Mouse (Mus musculus): ENCODE data around the gene Npr2. TPM values are rescaled to one million over a fixed set of nuclear protein-coding genes. Genes with fewer than 3 reads are reported as not detected.

Gene Npr2
- polyA plus RNA-seq, 1 experiment from 2014 or later = 9.1 TPM

DNA sequence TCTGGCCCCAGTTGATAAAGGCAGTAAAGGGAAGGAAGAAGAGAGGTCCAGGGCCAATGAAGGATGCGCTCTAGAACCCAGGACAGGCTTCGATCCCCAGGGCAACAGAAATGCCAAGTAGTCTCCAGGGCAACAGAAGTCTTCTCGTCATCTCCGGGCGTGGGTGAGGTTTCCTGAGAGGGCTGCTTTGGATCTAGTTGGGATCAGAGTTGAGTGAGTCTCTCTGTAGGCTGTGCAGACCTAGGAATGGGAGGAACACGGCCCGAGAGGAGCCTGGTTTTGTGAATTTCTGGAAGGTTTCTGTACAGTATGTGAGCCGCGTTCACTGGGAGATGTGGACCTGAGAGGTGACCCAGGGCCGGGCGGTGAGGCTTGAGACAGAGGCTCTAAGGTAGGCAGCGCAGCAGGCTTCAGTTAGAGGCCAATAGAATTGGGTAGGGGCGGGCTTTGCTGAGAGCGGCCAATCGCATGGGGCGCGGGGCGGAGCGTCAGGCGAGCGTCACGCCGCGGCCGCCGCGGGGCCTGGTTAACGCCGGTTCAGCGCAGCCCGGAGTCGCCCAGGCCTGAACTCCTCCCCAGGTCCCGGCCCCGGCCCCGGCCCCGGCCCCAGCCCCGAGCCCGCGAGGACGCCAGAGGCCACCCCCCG, 37.2 kb downstream of the Npr2 start, which contains the start of the genes Tmem8b and Fam221b:
Gene Tmem8b, plus strand, starts transcription at position 190 of the 646 bp plus-strand sequence.
Gene Fam221b, minus strand, starts transcription at position 364 of the 646 bp plus-strand sequence.
- H3K9ac ChIP-seq (replicated peaks; ENCODE audit: low read length) = peak within 1 kb of the TSS; percentile 86
- peak within 1 kb of the TSS; percentile 85 for H3K4me3 ChIP-seq (ENCODE audit: low read length)
- no peaks in the 10 kb centered on the region for H3K9me3 ChIP-seq (ENCODE audit: low read length)
- under 1% methylated on average over 34 of the region's 41 CpGs for WGBS
- peak; percentile 95 for ATAC-seq (ENCODE audit: low FRiP score, low TSS enrichment)
- peaks cover 16% of the 10 kb centered on the region; the same call in 1 of the 2 replicates for H3K4me1 ChIP-seq (ENCODE audit: insufficient read depth, low read length)
- H3K27ac ChIP-seq (ENCODE audit: low read length) = peak within 1 kb of the TSS; percentile 68; the same call in 1 of the 2 replicates
- peaks cover 18% of the 10 kb centered on the region for H3K27me3 ChIP-seq (ENCODE audit: insufficient read depth, low read length)
- H3K4me2 ChIP-seq (replicated peaks; ENCODE audit: low read depth, low read length) = peak within 1 kb of the TSS; percentile 80
- no peaks in the 10 kb centered on the region for H3K36me3 ChIP-seq (ENCODE audit: insufficient read depth, low read length)

DNA sequence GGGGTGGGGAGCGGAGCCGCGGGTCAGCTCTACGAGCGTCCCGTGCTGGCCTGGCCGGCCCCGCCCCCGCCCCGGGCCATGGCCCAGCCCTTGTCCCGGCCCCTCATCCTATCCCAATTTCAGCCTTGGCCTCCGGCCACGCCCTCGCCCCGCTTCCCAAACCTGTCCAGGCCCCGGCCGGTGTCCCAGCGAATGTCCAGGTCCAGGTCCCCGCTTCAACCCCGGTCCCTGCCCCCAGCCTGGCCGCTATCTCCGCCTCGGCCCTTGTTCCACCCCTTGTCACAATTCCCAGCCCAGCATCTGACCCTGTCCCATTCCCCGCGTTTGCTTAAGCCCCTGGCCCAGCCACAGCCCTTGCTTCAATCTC, 37.7 kb downstream of the Npr2 start:
- Histone ChIP-seq H3K27me3 (ENCODE audit: insufficient read depth, low read length) (peaks cover 18% of the 10 kb centered on the region), H3K4me2 (replicated peaks; ENCODE audit: low read depth, low read length) (peak overlapping the region; percentile 80), H3K36me3 (ENCODE audit: insufficient read depth, low read length) (no peaks in the 10 kb centered on the region), H3K9me3 (ENCODE audit: low read length) (no peaks in the 10 kb centered on the region), H3K9ac (replicated peaks; ENCODE audit: low read length) (peak overlapping the region; percentile 86), H3K4me3 (ENCODE audit: low read length) (peak overlapping the region; percentile 85), H3K4me1 (ENCODE audit: insufficient read depth, low read length) (peaks cover 16% of the 10 kb centered on the region; the same call in 1 of the 2 replicates), H3K27ac (ENCODE audit: low read length) (peak overlapping the region; percentile 68; the same call in 1 of the 2 replicates)
- ATAC-seq (ENCODE audit: low FRiP score, low TSS enrichment) = peak; percentile 86
- WGBS = under 1% methylated on average over 22 of the region's 25 CpGs

DNA sequence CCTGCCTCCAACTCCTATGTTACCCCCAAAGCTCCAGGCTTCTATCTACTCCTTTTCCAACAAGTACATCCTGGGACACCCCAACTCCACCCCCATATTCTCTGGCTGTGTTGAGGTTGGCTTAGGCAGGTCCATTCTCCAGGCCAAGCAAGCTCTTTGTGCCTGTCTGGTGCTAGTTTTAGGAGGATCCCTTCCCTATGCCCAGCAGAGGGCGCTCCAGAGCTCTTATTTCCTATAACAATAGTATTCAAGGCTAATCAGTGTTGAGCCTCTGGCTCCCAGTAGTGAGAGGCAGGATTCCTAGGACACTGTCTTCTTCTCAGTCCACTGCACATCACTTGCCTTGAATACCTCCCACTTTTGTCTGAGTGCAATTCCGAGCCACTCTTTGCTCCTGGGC, 40.3 kb downstream of the Npr2 start:
- no peaks in the 10 kb centered on the region for H3K36me3 ChIP-seq (ENCODE audit: insufficient read depth, low read length)
- H3K4me1 ChIP-seq (ENCODE audit: insufficient read depth, low read length) = peaks cover 16% of the 10 kb centered on the region; the same call in 1 of the 2 replicates
- no peaks in the 10 kb centered on the region for H3K9me3 ChIP-seq (ENCODE audit: low read length)
- no peaks in the 10 kb centered on the region for H3K27me3 ChIP-seq (ENCODE audit: insufficient read depth, low read length)
- ATAC-seq (ENCODE audit: low FRiP score, low TSS enrichment) = peak; percentile 20; the same call in 1 of the 2 replicates
- 5% methylated on average over 2 of the region's 2 CpGs for WGBS
- no peak overlapping the region for H3K4me3 ChIP-seq (ENCODE audit: low read length)
- no peak overlapping the region for H3K27ac ChIP-seq (ENCODE audit: low read length)
- H3K4me2 ChIP-seq (replicated peaks; ENCODE audit: low read depth, low read length) = no peak overlapping the region
- H3K9ac ChIP-seq (replicated peaks; ENCODE audit: low read length) = no peak overlapping the region

DNA sequence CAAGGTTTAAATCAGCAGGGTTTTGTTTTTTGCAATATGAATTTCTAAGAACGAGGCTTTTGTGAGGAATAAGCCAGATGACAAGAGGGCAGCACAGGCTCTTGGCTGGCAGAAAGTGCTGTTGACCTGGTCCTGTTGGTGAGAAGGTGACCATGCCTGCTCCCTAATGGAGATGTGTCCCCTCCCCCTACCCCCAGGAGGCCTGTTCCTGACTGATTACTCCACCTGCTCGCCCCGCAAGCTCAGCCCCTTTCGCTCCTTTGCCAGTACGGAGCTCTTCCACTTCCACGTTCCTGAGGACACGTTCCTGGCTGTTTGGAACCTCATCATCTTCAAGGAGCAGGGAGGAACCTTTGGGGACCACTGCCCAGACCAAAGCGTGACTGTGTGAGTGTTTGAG, 42.0 kb downstream of the Npr2 start:
- 71% methylated on average over 8 of the region's 8 CpGs for WGBS
- Histone ChIP-seq H3K36me3 (ENCODE audit: insufficient read depth, low read length) (no peaks in the 10 kb centered on the region), H3K4me1 (ENCODE audit: insufficient read depth, low read length) (peaks cover 12% of the 10 kb centered on the region; the same call in 1 of the 2 replicates), H3K4me3 (ENCODE audit: low read length) (no peak overlapping the region), H3K9me3 (ENCODE audit: low read length) (no peaks in the 10 kb centered on the region), H3K27me3 (ENCODE audit: insufficient read depth, low read length) (no peaks in the 10 kb centered on the region), H3K9ac (replicated peaks; ENCODE audit: low read length) (no peak overlapping the region), H3K27ac (ENCODE audit: low read length) (no peak overlapping the region), H3K4me2 (replicated peaks; ENCODE audit: low read depth, low read length) (no peak overlapping the region)
- ATAC-seq (ENCODE audit: low FRiP score, low TSS enrichment) = no peak

DNA sequence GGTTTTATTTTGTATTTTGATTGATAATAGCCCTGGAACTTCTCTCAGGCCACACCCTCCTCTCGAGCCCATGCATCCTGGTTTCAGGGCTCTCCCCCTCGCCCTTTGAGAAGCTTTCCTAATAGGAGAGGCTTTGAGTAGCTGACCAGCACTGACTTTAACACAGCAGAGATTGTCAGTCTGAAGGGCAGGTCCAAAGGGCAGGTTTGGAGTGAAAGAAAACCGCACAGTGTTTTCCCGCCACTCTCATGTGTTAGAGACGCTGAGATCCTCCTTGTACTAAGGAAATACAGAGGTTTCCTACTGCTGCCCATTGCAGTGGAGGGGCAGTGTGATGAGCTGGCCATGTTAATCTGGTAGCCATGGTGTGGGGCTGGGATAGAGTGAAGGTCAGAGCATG, 43.2 kb downstream of the Npr2 start:
- 70% methylated on average over 5 of the region's 5 CpGs for whole genome bisulfite sequencing
- no peaks in the 10 kb centered on the region for H3K36me3 ChIP-seq (ENCODE audit: insufficient read depth, low read length)
- H3K4me3 ChIP-seq (ENCODE audit: low read length) = no peak overlapping the region
- no peak overlapping the region for H3K27ac ChIP-seq (ENCODE audit: low read length)
- no peak overlapping the region for H3K9ac ChIP-seq (replicated peaks; ENCODE audit: low read length)
- H3K4me1 ChIP-seq (ENCODE audit: insufficient read depth, low read length) = peaks cover 5% of the 10 kb centered on the region; the same call in 1 of the 2 replicates
- no peaks in the 10 kb centered on the region for H3K27me3 ChIP-seq (ENCODE audit: insufficient read depth, low read length)
- no peak for ATAC-seq (ENCODE audit: low FRiP score, low TSS enrichment)
- H3K9me3 ChIP-seq (ENCODE audit: low read length) = no peaks in the 10 kb centered on the region
- no peak overlapping the region for H3K4me2 ChIP-seq (replicated peaks; ENCODE audit: low read depth, low read length)

DNA sequence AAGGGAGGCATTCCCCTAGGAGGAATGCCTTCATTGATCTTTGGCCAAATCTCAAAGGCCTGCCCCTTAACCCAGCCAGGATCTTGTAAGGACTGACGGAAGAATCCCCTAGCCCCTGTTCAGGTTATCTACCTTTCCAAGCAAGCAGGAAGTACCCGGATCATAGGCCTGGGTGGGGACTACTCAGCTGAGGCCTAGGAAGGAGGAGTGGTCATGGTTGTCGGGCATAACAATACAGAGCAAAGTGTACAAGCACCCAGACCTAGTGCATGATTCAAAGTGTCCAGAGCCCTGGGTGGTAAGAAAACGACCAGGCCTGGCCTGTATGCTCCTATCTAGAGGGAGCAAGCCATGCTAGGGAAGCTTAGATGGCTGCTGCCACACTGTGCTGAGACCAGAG, 43.9 kb downstream of the Npr2 start:
- WGBS = 63% methylated on average over 4 of the region's 4 CpGs
- no peaks in the 10 kb centered on the region for H3K9me3 ChIP-seq (ENCODE audit: low read length)
- H3K4me3 ChIP-seq (ENCODE audit: low read length) = no peak overlapping the region
- H3K4me1 ChIP-seq (ENCODE audit: insufficient read depth, low read length) = peaks cover 4% of the 10 kb centered on the region; the same call in 1 of the 2 replicates
- no peaks in the 10 kb centered on the region for H3K27me3 ChIP-seq (ENCODE audit: insufficient read depth, low read length)
- H3K36me3 ChIP-seq (ENCODE audit: insufficient read depth, low read length) = no peaks in the 10 kb centered on the region
- no peak for ATAC-seq (ENCODE audit: low FRiP score, low TSS enrichment)
- no peak overlapping the region for H3K27ac ChIP-seq (ENCODE audit: low read length)
- H3K4me2 ChIP-seq (replicated peaks; ENCODE audit: low read depth, low read length) = no peak overlapping the region
- no peak overlapping the region for H3K9ac ChIP-seq (replicated peaks; ENCODE audit: low read length)

DNA sequence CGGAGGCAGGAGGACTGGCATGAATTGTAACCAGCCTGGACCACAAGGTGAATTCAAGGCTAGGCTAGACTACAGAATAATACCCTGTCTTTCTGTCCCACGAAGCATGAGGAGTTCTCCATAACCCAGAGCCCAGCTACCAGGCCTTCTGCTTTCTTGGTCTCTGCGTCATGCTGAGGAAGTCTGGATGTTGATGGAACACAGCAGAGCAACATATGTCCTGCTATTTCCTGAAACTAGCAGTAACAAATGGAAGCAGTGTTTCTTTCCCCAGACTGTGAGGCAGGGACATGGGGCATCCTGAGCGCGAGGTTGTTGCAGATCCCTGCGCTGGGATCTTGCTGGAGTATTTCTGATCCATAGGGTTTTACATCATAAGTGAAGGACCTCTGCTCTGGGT, 46.8 kb downstream of the Npr2 start:
- ATAC-seq (ENCODE audit: low FRiP score, low TSS enrichment) = no peak
- Histone ChIP-seq H3K4me3 (ENCODE audit: low read length) (no peak overlapping the region), H3K4me2 (replicated peaks; ENCODE audit: low read depth, low read length) (no peak overlapping the region), H3K36me3 (ENCODE audit: insufficient read depth, low read length) (no peaks in the 10 kb centered on the region; the same call in 1 of the 2 replicates), H3K27ac (ENCODE audit: low read length) (no peak overlapping the region), H3K9ac (replicated peaks; ENCODE audit: low read length) (no peak overlapping the region), H3K9me3 (ENCODE audit: low read length) (no peaks in the 10 kb centered on the region), H3K4me1 (ENCODE audit: insufficient read depth, low read length) (no peaks in the 10 kb centered on the region), H3K27me3 (ENCODE audit: insufficient read depth, low read length) (no peaks in the 10 kb centered on the region)
- 89% methylated on average over 6 of the region's 6 CpGs for WGBS

DNA sequence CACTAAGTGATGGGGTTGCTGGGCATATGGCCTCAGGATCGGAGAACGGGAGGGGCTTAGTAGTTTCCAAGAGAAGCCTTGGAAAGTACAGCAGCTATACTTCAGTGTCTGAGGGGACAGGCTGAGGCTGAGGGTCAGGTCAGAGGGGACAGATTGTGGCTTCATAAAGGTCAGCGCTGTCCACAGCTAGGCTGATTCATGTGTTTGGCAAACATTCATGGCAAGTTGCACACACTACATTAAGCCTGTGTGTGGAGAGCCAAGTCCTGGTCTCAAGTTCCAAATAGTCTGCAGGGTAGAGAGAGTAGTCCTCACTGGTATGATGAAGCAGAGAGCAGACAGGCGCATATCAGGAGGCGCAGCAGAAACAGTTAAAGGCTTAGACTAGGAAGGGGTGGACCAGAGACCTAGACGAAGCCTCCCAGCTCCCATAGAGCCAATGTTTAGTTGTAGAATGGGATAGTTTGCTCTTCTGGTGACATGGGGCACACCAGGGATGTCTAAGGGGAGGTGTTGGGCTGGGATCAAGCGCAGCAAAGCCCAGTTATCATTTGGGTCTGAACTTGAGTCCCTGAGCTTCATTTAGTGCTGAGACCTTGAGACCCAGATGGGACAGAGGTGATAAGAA, 47.8 kb downstream of the Npr2 start:
- no peak for ATAC-seq (ENCODE audit: low FRiP score, low TSS enrichment)
- no peaks in the 10 kb centered on the region; the same call in 1 of the 2 replicates for H3K36me3 ChIP-seq (ENCODE audit: insufficient read depth, low read length)

DNA sequence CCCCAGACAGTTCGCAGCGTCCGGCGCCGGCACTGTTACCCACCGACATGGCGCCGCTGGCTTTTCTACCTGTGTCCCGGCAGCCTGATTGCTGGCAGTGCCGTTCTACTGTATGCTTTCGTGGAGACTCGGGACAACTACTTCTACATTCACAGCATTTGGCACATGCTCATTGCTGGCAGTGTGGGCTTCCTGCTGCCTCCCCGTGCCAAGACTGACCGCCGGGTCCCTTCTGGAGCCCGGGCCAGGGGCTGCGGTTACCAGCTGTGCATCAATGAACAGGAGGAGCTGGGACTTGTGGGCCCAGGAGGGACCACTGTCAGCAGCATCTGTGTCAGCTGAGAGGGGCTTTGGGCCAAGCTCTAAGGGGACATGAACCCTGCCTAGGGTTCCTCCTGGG, 58.3 kb downstream of the Npr2 start:
- no peaks in the 10 kb centered on the region for H3K9me3 ChIP-seq (ENCODE audit: low read length)
- H3K4me2 ChIP-seq (replicated peaks; ENCODE audit: low read depth, low read length) = no peak overlapping the region
- peaks cover under 1% of the 10 kb centered on the region; the same call in 1 of the 2 replicates for H3K4me1 ChIP-seq (ENCODE audit: insufficient read depth, low read length)
- no peak overlapping the region for H3K4me3 ChIP-seq (ENCODE audit: low read length)
- no peak for ATAC-seq (ENCODE audit: low FRiP score, low TSS enrichment)
- H3K36me3 ChIP-seq (ENCODE audit: insufficient read depth, low read length) = 0 out of 2 replicates have a peak, but pooled peaks cover 4% of the 10 kb centered on the region
- H3K27me3 ChIP-seq (ENCODE audit: insufficient read depth, low read length) = no peaks in the 10 kb centered on the region
- no peak overlapping the region for H3K9ac ChIP-seq (replicated peaks; ENCODE audit: low read length)
- no peak overlapping the region for H3K27ac ChIP-seq (ENCODE audit: low read length)
- 93% methylated on average over 17 of the region's 17 CpGs for WGBS

More for the DNA sequence above, 47.8 kb downstream of the Npr2 start:
- WGBS = 82% methylated on average over 7 of the region's 7 CpGs
- Histone ChIP-seq H3K4me3 (ENCODE audit: low read length) (no peak overlapping the region), H3K27me3 (ENCODE audit: insufficient read depth, low read length) (no peaks in the 10 kb centered on the region), H3K27ac (ENCODE audit: low read length) (no peak overlapping the region), H3K4me2 (replicated peaks; ENCODE audit: low read depth, low read length) (no peak overlapping the region), H3K9me3 (ENCODE audit: low read length) (no peaks in the 10 kb centered on the region), H3K4me1 (ENCODE audit: insufficient read depth, low read length) (no peaks in the 10 kb centered on the region), H3K9ac (replicated peaks; ENCODE audit: low read length) (no peak overlapping the region)

DNA sequence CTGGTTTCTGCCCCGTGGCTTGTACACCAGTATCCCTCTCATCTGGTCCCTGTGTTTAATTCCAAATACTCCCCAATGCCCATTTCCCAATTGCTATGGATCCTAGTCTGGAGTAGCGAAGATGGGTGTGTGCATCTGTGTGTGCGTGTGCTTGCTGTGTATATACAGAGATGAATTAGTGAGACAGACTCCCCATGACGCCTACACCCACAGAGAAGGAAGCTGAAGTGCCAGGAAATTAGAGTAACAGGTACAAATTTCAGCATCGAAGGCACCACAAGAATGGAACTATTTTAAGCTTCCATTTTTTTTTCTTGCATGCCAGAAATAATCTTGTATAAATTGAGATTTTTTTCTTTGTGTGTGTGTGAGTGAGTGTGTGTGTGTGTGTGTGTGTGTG, 59.3 kb downstream of the Npr2 start:
- H3K9ac ChIP-seq (replicated peaks; ENCODE audit: low read length) = no peak overlapping the region
- H3K4me2 ChIP-seq (replicated peaks; ENCODE audit: low read depth, low read length) = no peak overlapping the region
- 80% methylated on average over 5 of the region's 5 CpGs for WGBS
- H3K36me3 ChIP-seq (ENCODE audit: insufficient read depth, low read length) = no peaks in the 10 kb centered on the region
- H3K27me3 ChIP-seq (ENCODE audit: insufficient read depth, low read length) = no peaks in the 10 kb centered on the region
- H3K4me1 ChIP-seq (ENCODE audit: insufficient read depth, low read length) = peaks cover 6% of the 10 kb centered on the region
- H3K9me3 ChIP-seq (ENCODE audit: low read length) = no peaks in the 10 kb centered on the region
- H3K27ac ChIP-seq (ENCODE audit: low read length) = no peak overlapping the region
- ATAC-seq (ENCODE audit: low FRiP score, low TSS enrichment) = no peak
- H3K4me3 ChIP-seq (ENCODE audit: low read length) = no peak overlapping the region
